Mouse (Mus musculus): Measurements from ENCODE around the gene Crot.

- TF ChIP-seq MAFK (IDR thresholded peaks at IDR 0.05; ENCODE audit: insufficient replicate concordance, low read length) (no peak), CTCF (conservative IDR thresholded peaks at IDR 0.05 in 1 of 2, IDR thresholded peaks at IDR 0.05 in 1 of 2; ENCODE audit: low read depth in 2 of 2, low read length in 2 of 2) (no peak), NELFE (IDR thresholded peaks at IDR 0.05; ENCODE audit: low read depth, low read length) (no peak)
Observed at GRCm38 (mm10) chr5:8987925-8988324, 9.2 kb downstream of the Crot start.
